ENCODE assay signal across 9 mouse cellular contexts in genomic region chr13:41238805-41239130, GRCm38 (mm10). TPM values are rescaled to one million over a fixed set of nuclear protein-coding genes. Genes with fewer than 3 reads are reported as not detected.
A peak's percentile ranks its signal among the peaks of the same experiment; 100 is the strongest.
DNase-seq lines count a peak whose midpoint lies in the region; ATAC-seq and TF ChIP-seq lines count a peak whose summit lies in the region.
"Had no signal": no experiment of that assay in that cellular context is flagged by ENCODE, and none has a peak within 500 bp of the region (broad histone marks: within the 10 kb centered on the region; RNA-seq: fewer than 3 reads in every experiment).

No protein-coding gene starts in this region.

- peak; percentile 84 for DNase-seq in forebrain, embryonic 14.5 days (ENCODE audit: low spot score)
- DNase-seq in forebrain, embryonic 10.5 days (ENCODE audit: extremely low spot score, low spot score) = no peak
- DNase-seq in liver, embryonic 14.5 days (ENCODE audit: low read depth in 3 of 3, low spot score in 3 of 3) = peak in 2 of 3 experiments; percentile 43 to 57
- DNase-seq in liver = no peak
- peak; percentile 88 for DNase-seq in brain, embryonic 14.5 days (ENCODE audit: low read depth)
- DNase-seq in right cerebral cortex, postnatal 25 days = no peak
- DNase-seq in adrenal gland, postnatal 10 days = no peak

- no peaks in the 10 kb centered on the region for H3K4me1 ChIP-seq in forebrain, embryonic 14.5 days (ENCODE audit: control insufficient read depth, insufficient read depth, low read length)
- H3K4me1 ChIP-seq in forebrain, embryonic 10.5 days = no peaks in the 10 kb centered on the region
- no peaks in the 10 kb centered on the region; a peak in 1 of 4 replicates for H3K4me1 ChIP-seq in liver, embryonic 14.5 days (replicated peaks; ENCODE audit: control insufficient read depth in 2 of 2, insufficient read depth in 2 of 2, low read length in 1 of 2)

- peak; percentile 69 for TF ChIP-seq CTCF in liver, embryonic 14.5 days (IDR thresholded peaks at IDR 0.05; ENCODE audit: low read depth)
- peak; percentile 51; the same call in 1 of the 2 replicates for TF ChIP-seq CTCF in brain, embryonic 14.5 days (IDR thresholded peaks at IDR 0.05; ENCODE audit: borderline replicate concordance, extremely low read depth, insufficient read depth, insufficient read length)

- 11% methylated on average over 5 of the region's 5 CpGs for WGBS in forebrain, embryonic 14.5 days
- WGBS in forebrain, embryonic 10.5 days = 20% methylated on average over 5 of the region's 5 CpGs
- 2% methylated on average over 5 of the region's 5 CpGs for WGBS in liver, embryonic 14.5 days (ENCODE audit: insufficient replicate concordance)

- TF ChIP-seq POLR2A in brain, embryonic 14.5 days (IDR thresholded peaks at IDR 0.05; ENCODE audit: borderline replicate concordance, extremely low read depth, insufficient read depth, insufficient read length, poor library complexity, severe bottlenecking) = no peak

- no peak overlapping the region for H3K27ac ChIP-seq in forebrain, embryonic 14.5 days (ENCODE audit: low read depth, low read length)
- H3K27ac ChIP-seq in forebrain, embryonic 10.5 days = no peak overlapping the region
- H3K27ac ChIP-seq in liver, embryonic 14.5 days = no peak overlapping the region

- ATAC-seq in forebrain, embryonic 14.5 days = peak; percentile 58; the same call in 1 of the 2 replicates
- no peak for ATAC-seq in liver, embryonic 14.5 days (ENCODE audit: insufficient read depth)
- ATAC-seq in megakaryocyte-erythroid progenitor cell, adult 5-6 weeks (replicated peaks; ENCODE audit: low FRiP score, low TSS enrichment, poor library complexity, severe bottlenecking) = peak; percentile 65; the same call in 1 of the 2 replicates

- no peak overlapping the region for H3K4me3 ChIP-seq in forebrain, embryonic 14.5 days (ENCODE audit: low read depth, low read length)
- no peak overlapping the region for H3K4me3 ChIP-seq in forebrain, embryonic 10.5 days
- H3K4me3 ChIP-seq in liver, embryonic 14.5 days (ENCODE audit: insufficient read depth in 1 of 2, low read depth in 2 of 2, low read length in 2 of 2) = no peak overlapping the region

- H3K9me3 ChIP-seq in forebrain, embryonic 14.5 days (replicated peaks; ENCODE audit: control insufficient read depth, low read length) = no peaks in the 10 kb centered on the region
- no peaks in the 10 kb centered on the region for H3K9me3 ChIP-seq in forebrain, embryonic 10.5 days
- H3K9me3 ChIP-seq in liver, embryonic 14.5 days (ENCODE audit: control insufficient read depth, low read length) = no peaks in the 10 kb centered on the region

- H3K27me3 ChIP-seq in forebrain, embryonic 14.5 days (replicated peaks; ENCODE audit: control insufficient read depth, insufficient read depth, low read length) = no peaks in the 10 kb centered on the region
- 0 out of 2 replicates have a peak, but pooled peaks cover 8% of the 10 kb centered on the region for H3K27me3 ChIP-seq in forebrain, embryonic 10.5 days (ENCODE audit: poor library complexity, severe bottlenecking)
- H3K27me3 ChIP-seq in liver, embryonic 14.5 days (ENCODE audit: control insufficient read depth, insufficient read depth, low read length) = no peaks in the 10 kb centered on the region

- H3K9ac ChIP-seq in forebrain, embryonic 14.5 days (ENCODE audit: low read length) = no peak overlapping the region
- H3K9ac ChIP-seq in liver, embryonic 14.5 days (replicated peaks) = no peak overlapping the region

- no peaks in the 10 kb centered on the region for H3K36me3 ChIP-seq in forebrain, embryonic 14.5 days (ENCODE audit: control insufficient read depth, insufficient read depth, low read length)
- no peaks in the 10 kb centered on the region for H3K36me3 ChIP-seq in forebrain, embryonic 10.5 days (replicated peaks)
- no peaks in the 10 kb centered on the region for H3K36me3 ChIP-seq in liver, embryonic 14.5 days (replicated peaks; ENCODE audit: control insufficient read depth, insufficient read depth, low read depth)

- no peak for TF ChIP-seq EP300 in liver, embryonic 14.5 days (IDR thresholded peaks at IDR 0.05; ENCODE audit: low read depth)

- no peak overlapping the region for H3K4me2 ChIP-seq in forebrain, embryonic 14.5 days (ENCODE audit: low read length)
- H3K4me2 ChIP-seq in liver, embryonic 14.5 days (ENCODE audit: low read depth) = no peak overlapping the region

RNA-seq across cellular contexts. Expression of gene Smim13, which starts 10.9 kb away (rescaled TPM):
- 18.3 and 20.1 TPM in 2 replicates for polyA plus RNA-seq in forebrain, embryonic 14.5 days (2014; fragmentation: Nextera tagmentation; extraction: Ambion mirVana)
- 9.8 and 9.9 TPM in 2 replicates for polyA plus RNA-seq in forebrain, embryonic 10.5 days (2016; fragmentation: Nextera tagmentation; extraction: Ambion mirVana)
- 2.2 and 3.1 TPM in 2 replicates for polyA plus RNA-seq in liver, embryonic 14.5 days (2012; rRNA removed)
- polyA plus RNA-seq in liver, embryonic 14.5 days (2014; fragmentation: Nextera tagmentation; extraction: Ambion mirVana) = 3.8 and 4.3 TPM in 2 replicates
- polyA plus RNA-seq in brain, embryonic 14.5 days (2012; rRNA removed) = 17.3 and 24.5 TPM in 2 replicates
- 24.5 and 26.4 TPM in 2 replicates for total RNA-seq in megakaryocyte-erythroid progenitor cell, adult 5-6 weeks (2014; fragmentation: Nextera tagmentation)
- total RNA-seq in megakaryocyte-erythroid progenitor cell, adult 5-6 weeks (2017) = 23.5 and 28.6 TPM in 2 replicates
- 10 to 100 TPM; 14.7 to 16.4 TPM for total RNA-seq in adrenal gland, postnatal 10 days (2021)

RNA-seq across cellular contexts. Expression of gene Elovl2, which starts 18.6 kb away (rescaled TPM):
- polyA plus RNA-seq in forebrain, embryonic 14.5 days (2014; fragmentation: Nextera tagmentation; extraction: Ambion mirVana) = 41.8 and 45.6 TPM in 2 replicates
- 46.0 and 50.9 TPM in 2 replicates for polyA plus RNA-seq in forebrain, embryonic 10.5 days (2016; fragmentation: Nextera tagmentation; extraction: Ambion mirVana)
- polyA plus RNA-seq in liver, embryonic 14.5 days (2012; rRNA removed) = 14.4 and 17.4 TPM in 2 replicates
- 28.1 and 33.4 TPM in 2 replicates for polyA plus RNA-seq in liver, embryonic 14.5 days (2014; fragmentation: Nextera tagmentation; extraction: Ambion mirVana)
- 35.0 and 39.5 TPM in 2 replicates for polyA plus RNA-seq in brain, embryonic 14.5 days (2012; rRNA removed)
- not detected in 2 replicates for total RNA-seq in megakaryocyte-erythroid progenitor cell, adult 5-6 weeks (2014; fragmentation: Nextera tagmentation)
- total RNA-seq in megakaryocyte-erythroid progenitor cell, adult 5-6 weeks (2017) = not detected in 2 replicates
- 10 to 100 TPM; 31.3 to 82.7 TPM for total RNA-seq in adrenal gland, postnatal 10 days (2021)

RNA-seq across cellular contexts. Expression of gene Gm17364, which starts 35.0 kb away (rescaled TPM):
- not detected in 2 replicates for polyA plus RNA-seq in forebrain, embryonic 14.5 days (2014; fragmentation: Nextera tagmentation; extraction: Ambion mirVana)
- polyA plus RNA-seq in forebrain, embryonic 10.5 days (2016; fragmentation: Nextera tagmentation; extraction: Ambion mirVana) = not detected in 2 replicates
- polyA plus RNA-seq in liver, embryonic 14.5 days (2012; rRNA removed) = not detected in 2 replicates
- not detected in 2 replicates for polyA plus RNA-seq in liver, embryonic 14.5 days (2014; fragmentation: Nextera tagmentation; extraction: Ambion mirVana)
- not detected in 2 replicates for polyA plus RNA-seq in brain, embryonic 14.5 days (2012; rRNA removed)
- total RNA-seq in megakaryocyte-erythroid progenitor cell, adult 5-6 weeks (2014; fragmentation: Nextera tagmentation) = not detected in 2 replicates
- total RNA-seq in megakaryocyte-erythroid progenitor cell, adult 5-6 weeks (2017) = not detected in 2 replicates
- not detected for total RNA-seq in adrenal gland, postnatal 10 days (2021)
- polyA plus RNA-seq: intestine, embryonic 14.5 days had no signal

Comparison
In these comparisons a context has a peak if more than half of its experiments do, and no peak if none do; other contexts are left out.
1. DNase-seq: peak in forebrain, embryonic 14.5 days (single experiment), liver, embryonic 14.5 days (2 of 3) and brain, embryonic 14.5 days (single experiment); none in forebrain, embryonic 10.5 days (single experiment), liver (single experiment), right cerebral cortex, postnatal 25 days (single experiment) and adrenal gland, postnatal 10 days (single experiment).